Mouse (Mus musculus): ENCODE results near the gene Nup107.

Gene Nup107

GRCm38 (mm10) chr10:117803870-117804850 lies 11.7 kb upstream of the Nup107 start:
- DNase-seq (ENCODE audit: inconsistent ontology term), result no peak

DNA sequence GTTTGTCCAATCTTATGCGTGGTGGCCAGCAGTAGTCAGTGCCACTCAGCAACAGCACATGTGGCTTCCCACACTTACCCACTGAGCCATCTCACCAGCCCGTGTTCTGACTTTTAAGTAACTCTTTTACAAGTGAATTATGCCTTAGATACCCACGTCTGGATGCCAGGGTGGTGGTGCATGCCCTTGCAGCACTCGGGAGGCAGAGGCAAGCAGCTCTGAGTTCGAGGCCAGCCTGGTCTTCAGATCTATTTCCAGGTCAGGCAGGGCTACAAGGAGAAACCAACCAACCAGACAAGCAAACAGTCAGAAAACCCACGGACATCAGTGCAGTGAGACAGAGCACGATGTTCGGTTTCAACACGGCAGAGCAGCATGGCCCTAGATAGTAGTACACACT lies 9.4 kb upstream of the Nup107 start:
- DNase-seq (ENCODE audit: inconsistent ontology term), result no peak

DNA sequence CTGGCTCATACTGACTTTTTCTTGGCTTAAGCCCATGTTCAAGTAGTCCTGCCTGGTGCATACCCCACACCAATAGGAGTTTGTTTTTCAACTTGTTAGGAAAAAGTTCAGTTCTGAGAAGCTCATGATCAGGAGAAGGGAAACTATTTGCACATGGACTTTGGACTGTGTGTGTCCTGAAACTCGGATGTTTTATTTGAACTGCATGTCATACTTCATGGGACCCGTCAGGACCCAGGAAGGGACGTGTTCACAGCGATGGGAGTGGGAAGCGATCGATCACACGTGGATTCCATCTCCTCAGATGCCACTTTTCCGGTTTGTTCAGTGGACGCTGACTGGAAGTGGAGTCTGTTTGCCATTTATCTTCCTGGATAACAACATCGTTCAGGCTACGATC lies 7.3 kb upstream of the Nup107 start:
- no peak for DNase-seq (ENCODE audit: inconsistent ontology term)

- DNase-seq (ENCODE audit: inconsistent ontology term), result no peak
These were observed 6.0 kb upstream of the Nup107 start for GRCm38 (mm10) chr10:117798436-117799035.

DNA sequence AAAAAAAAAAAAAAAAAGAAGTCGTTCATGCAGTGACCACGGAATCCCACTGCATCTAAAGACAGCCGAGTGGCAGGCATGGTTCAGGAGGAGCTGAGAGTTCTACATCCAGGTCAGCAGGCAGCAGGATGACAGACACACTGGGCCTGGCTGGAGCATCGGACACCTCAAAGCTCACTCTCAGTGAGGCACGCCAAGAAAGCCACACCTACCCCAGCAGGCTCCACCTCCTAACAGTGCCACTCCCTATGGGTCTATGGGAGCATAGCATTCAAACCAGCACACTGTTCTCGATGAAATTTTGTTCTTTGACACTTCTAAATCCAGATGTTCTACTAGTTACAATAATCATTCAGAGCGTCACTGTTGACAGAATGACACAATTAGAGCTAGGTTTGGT lies 5.2 kb upstream of the Nup107 start:
- no peak for DNase-seq (ENCODE audit: inconsistent ontology term)

GRCm38 (mm10) chr10:117797106-117797505 lies 4.6 kb upstream of the Nup107 start:
- no peak for DNase-seq (ENCODE audit: inconsistent ontology term)

- no peak for DNase-seq (ENCODE audit: inconsistent ontology term)
These were observed 3.7 kb upstream of the Nup107 start for GRCm38 (mm10) chr10:117796181-117796580.

DNA sequence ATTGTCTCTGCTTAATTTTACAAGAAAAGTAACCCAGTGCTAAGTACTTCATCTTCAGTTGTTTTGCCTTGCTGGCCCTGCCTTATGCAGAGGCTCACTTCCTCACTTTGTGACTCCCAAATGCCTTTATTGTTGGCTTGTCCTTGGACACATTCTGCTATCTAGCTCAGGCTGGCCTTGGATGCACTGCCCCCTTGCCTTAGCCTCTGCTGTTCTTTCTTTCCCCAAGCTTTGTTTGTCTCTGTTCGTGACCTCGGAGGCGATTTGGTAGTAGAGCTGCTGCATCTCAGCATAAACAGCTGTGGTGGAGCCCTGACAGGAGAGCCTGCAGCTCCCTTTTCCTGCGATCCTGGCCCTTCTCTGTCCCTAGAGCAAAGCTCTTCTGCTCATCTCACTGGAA lies 2.7 kb upstream of the Nup107 start:
- no peak for DNase-seq (ENCODE audit: inconsistent ontology term)

GRCm38 (mm10) chr10:117793436-117794030 lies 1.0 kb upstream of the Nup107 start:
- DNase-seq (ENCODE audit: inconsistent ontology term), result no peak

DNA sequence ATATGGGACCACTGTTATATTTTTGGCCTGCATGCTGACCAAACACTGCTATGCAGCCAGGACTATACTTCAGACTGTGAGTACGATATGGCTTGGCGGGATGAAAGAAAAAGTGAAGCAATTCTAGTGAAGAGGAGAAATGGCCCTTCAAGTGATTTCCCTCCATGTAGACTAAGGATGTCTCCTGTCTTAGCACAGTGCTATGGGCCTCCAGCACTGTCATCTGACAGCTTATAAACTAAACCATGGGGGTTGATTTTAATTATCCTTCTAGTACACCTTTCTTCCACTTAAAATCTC lies 1.4 kb downstream of the Nup107 start:
- no peak for DNase-seq (ENCODE audit: inconsistent ontology term)

DNA sequence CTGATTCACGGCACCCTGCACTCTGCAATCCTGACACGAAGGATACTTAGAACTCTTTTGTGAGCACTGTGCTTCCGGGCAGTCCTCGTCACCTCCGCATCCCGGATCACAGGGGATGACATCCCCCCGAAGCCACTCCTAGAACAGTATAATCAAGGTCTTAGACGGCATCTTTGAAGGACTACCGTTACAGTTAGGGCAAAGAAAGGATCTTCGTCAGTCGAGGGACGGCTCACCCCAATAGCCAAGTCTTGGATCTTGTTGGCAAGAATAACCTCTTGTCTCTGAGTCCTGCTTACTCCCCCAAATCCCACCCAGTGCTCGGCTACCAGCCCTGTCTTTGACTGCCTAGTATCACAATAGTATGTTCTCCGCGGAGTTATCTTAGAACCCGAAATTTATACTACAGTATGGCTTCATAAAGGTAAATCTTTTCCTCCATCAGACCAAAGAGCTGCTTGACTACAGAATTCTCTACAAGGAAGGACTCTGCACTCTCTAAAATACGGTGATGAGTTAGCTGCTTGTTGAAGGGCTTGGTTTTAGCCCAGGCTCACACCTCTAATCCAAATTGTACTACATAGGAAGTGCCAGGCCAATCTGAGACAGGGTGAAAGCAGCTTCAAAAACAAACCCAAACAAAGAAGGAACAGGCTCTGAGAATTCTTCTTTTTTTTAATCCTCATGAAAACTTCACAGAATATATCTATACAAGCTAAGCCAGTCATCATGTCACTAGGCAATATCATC lies 1.9 kb downstream of the Nup107 start:
- no peak for DNase-seq (ENCODE audit: inconsistent ontology term)

DNA sequence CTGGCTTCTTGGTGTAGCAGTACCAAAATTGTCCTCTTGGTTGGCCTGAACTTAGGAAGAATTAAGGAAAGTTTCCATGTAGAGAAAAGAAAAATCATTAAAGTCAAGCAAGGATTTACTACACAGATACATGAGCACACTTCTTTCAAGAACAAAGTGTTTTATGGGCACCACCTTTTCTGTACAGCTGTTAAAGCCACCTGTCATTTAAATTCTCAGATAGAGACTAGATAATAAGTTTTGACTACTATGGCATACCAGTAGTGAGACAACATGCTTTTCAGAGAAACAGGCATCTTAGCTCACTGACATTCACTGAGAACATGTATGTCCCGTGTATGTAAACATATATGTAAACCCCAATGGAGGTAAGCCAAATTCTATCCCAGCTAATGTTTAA lies 2.5 kb downstream of the Nup107 start:
- no peak for DNase-seq (ENCODE audit: inconsistent ontology term)

- no peak for DNase-seq (ENCODE audit: inconsistent ontology term)
These were observed 7.9 kb downstream of the Nup107 start for GRCm38 (mm10) chr10:117784646-117785045.

GRCm38 (mm10) chr10:117783786-117784420 lies 8.6 kb downstream of the Nup107 start:
- no peak for DNase-seq (ENCODE audit: inconsistent ontology term)

- no peak for DNase-seq (ENCODE audit: inconsistent ontology term)
These were observed 9.8 kb downstream of the Nup107 start for GRCm38 (mm10) chr10:117782491-117783260.

DNA sequence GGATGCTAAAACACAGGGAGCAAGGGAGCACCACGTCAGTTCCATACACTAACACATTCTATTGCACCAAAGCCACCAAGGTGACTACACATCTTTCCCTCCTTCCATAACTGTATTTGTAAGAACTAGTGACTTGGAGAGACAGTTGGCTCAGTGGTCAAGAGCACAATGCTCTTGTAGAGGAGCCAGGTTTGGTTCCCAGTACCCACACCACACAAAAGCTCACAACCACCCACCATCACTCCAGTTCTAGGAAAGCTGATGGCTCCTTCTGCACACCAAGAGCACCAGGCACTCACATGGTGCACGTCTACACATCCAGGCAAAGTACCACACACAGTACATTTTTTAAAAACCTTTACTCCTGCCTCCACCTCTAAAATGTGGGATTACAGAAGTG lies 10.4 kb downstream of the Nup107 start:
- DNase-seq (ENCODE audit: inconsistent ontology term), result no peak

- no peak for DNase-seq (ENCODE audit: inconsistent ontology term)
These were observed 11.3 kb downstream of the Nup107 start for GRCm38 (mm10) chr10:117781021-117781725.

DNA sequence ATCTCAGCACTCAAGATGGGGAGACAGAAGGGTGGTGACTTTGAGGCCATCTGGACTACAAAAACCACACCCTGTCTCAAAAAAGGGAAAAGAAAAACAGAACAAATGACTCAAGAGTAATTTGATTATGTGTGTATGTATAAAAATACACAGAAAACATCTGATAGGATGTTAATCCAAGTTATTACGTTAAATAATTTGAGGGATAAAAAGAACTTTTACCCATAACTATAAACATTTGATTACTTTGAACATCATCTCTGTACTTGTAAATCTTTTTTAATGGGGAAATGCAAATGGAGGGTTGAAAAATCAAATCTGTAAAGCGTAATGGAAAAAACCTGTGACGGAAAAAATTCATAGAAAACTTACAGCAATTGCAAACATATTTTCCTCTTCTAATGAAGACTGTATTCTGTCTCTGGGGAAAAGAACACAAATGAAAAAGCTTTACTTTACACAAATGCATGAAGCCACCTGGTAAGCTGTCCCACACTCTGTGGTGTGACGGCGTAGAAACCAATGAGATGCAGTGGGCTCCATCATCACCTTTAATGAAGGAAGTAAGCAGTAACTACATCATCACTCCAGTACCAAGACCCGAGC lies 12.1 kb downstream of the Nup107 start:
- DNase-seq (ENCODE audit: inconsistent ontology term), result no peak

DNA sequence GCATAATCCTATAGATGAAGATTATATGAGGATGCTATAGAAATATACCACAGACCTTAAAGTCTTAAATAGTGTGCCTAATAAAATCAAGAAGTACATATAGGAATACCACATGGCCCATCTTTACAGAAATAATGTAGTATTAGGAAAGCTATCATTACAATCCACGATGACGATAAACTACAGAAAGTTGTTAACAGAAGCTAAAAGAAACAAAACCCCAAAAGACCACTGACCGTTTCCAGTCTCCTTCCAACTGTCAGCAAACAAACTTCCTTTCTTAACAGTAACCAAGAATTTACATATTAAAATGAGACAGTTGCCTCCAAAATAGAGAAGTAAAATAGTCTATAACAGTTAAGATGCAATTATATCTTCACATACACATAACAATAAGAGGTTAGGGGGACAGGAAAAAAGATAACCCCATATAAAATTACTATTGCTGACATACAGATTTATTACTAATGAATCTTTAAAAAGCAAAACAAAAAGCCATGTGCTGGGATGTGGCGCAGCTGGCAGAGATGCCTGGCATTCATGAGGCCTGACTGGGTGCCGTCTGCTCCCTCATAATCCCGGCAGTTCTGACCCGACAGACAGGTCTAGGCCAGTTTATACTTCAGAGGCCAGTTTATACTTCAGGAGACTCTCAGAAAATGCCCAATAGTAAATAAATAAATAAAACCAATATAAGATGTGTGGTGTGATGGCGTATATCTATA lies 12.8 kb downstream of the Nup107 start:
- DNase-seq (ENCODE audit: inconsistent ontology term), result no peak
